Mouse (Mus musculus): Measurements from ENCODE around the gene Cep164.
"Not testable (repeated sequence)": the region's sequence is repeated elsewhere in the genome, so short reads cannot be mapped to it uniquely, and the experiment has no call there.

Cep164 gene

DNA sequence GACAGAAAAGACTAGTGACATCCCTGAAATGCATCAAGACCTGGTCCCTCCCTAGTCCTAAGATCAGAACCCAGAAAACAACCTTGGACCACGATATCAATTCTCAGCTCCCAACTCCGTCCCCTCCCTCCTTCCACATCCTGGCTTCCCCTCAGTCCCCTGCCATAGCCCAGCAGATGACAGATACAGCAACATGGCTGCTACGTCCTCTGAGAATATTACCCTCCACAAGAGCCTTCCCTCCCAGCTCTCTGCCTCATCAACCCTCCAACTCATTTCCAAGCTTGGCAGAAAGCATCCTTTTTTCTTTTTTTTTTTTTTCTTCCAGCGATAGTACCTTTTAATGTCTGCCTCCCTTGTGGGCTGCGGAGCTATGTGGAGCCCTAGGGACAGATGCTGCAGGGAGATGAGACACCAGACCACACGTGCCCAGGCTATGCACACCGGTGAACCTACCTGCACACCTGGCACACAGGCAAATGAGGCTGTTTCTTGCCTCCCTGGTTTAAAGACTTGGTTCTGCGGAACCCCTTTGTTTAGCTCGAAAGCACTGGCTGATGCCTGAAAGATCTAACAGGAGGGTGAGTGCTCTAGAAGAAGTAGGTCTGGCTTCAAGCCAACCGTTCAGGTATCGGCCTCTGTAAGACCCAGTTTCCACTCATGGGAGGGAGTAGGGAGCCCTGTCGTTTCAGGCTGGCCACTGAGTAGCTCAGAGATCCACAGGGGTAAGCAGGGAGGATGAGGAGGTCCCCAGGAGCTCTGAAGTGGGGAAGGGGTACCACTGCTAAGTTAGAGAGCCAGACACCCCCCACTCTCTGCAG, 45.0 kb downstream of the Cep164 start:
- DNase-seq = no peak

DNA sequence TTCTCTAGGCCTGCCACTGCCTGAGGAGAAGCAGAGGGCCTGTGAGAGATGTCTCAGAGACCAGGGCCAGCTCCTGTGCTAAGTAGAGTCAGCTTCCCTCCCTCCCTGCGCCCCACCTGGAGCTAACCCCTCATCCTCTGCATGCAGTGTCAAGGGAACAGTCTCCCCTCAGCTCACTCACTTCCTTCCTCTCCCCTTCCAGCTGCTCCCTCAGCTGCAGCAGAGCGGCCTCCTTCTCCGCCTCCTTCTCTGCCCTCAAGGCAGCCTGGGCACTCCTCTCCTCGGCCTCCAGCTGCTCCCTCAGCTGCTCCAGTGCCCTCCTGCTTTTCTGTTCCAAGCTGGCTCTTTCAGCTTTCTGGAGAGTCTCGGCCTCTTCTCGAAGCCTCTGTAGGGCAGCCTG, 49.3 kb downstream of the Cep164 start:
- no peak for DNase-seq

DNA sequence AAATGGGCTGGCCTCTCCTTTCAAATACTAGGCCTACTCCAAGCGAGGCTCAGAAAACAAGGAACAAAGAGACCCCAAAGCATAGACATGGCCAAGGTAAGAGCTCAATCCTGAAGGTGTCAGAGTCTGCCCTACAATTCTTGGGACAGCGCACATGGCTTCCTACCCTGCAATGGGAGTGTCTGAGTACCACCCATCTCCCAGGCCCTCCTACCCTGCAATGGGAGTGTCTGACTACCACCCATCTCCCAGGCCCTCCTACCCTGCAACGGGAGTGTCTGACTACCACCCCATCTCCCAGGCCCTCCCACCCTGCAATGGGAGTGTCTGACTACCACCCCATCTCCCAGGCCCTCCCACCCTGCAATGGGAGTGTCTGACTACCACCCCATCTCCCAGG, 52.3 kb downstream of the Cep164 start:
- not testable (repeated sequence) for DNase-seq

GRCm38 (mm10) chr9:45774088-45774487, 54.4 kb downstream of the Cep164 start:
- DNase-seq = no peak

DNA sequence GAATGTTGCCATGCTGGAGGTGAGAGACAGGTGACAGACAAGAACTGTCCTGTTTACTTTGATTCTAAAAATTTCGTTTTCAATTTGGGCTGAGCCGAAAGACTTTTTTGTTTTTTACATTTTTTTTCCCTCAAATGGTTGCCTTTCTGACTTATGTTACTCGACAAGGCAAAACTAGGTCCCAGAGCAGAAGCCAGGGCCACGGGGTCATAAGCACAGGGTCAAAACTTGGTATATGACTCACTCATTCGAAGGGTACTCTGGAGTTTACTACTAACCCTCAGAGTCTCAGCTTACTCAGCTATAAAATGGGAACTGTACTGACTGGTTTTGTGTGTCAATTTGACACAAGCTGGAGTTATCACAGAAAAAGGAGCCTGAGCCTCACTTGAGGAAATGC, 58.9 kb downstream of the Cep164 start:
- DNase-seq = no peak

- no peak for DNase-seq
These were observed 60.1 kb downstream of the Cep164 start for GRCm38 (mm10) chr9:45768421-45768820.

DNA sequence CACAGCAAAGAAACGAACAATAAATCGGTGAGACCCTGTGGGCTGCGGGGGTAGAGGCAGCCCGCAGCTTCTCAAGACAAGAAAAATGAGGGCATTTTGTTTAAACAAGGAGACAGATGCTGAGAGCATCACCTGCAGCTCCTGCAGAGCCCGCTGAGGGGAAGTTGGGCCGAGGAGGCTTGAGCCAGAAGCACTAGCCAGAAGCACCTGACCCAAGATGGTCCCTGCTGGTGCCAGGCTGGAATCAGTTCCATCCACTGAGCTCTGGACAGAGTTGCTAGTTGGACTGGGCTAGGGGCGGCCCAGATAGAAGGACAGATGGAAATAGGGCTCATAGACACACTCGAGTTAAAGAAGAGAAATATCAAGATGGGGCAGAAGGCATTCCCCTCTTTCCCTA, 61.3 kb downstream of the Cep164 start:
- DNase-seq = no peak

DNA sequence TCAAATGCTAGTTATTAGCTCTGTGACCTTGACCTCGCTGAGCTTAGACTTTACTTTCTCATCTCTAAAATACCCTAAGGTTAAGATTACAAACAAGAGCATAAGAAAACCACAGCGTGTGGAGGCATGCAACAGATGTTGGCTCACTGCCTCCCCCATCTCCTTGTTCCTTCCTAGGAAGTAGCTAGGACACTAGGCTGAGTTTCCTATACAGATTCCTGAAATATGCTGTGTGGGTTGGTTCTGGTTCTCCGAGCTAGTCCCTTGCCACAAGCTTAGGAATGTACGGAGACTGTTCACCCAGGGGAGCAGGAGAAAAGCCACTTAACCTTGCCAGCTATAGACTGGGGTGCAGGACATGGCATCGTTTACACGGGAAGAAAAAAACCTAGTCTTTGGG, 62.3 kb downstream of the Cep164 start:
- DNase-seq = no peak

GRCm38 (mm10) chr9:45754452-45755091, 73.9 kb downstream of the Cep164 start:
- DNase-seq = peak; percentile 85

- no peak for DNase-seq
These were observed 78.6 kb downstream of the Cep164 start for GRCm38 (mm10) chr9:45749917-45750316.

- DNase-seq = no peak
These were observed 83.0 kb downstream of the Cep164 start for GRCm38 (mm10) chr9:45745451-45745850.

GRCm38 (mm10) chr9:45740584-45740980, 87.9 kb downstream of the Cep164 start:
- DNase-seq = peak; percentile 73

- DNase-seq = peak; percentile 61
These were observed 88.5 kb downstream of the Cep164 start for GRCm38 (mm10) chr9:45739702-45740583.

DNA sequence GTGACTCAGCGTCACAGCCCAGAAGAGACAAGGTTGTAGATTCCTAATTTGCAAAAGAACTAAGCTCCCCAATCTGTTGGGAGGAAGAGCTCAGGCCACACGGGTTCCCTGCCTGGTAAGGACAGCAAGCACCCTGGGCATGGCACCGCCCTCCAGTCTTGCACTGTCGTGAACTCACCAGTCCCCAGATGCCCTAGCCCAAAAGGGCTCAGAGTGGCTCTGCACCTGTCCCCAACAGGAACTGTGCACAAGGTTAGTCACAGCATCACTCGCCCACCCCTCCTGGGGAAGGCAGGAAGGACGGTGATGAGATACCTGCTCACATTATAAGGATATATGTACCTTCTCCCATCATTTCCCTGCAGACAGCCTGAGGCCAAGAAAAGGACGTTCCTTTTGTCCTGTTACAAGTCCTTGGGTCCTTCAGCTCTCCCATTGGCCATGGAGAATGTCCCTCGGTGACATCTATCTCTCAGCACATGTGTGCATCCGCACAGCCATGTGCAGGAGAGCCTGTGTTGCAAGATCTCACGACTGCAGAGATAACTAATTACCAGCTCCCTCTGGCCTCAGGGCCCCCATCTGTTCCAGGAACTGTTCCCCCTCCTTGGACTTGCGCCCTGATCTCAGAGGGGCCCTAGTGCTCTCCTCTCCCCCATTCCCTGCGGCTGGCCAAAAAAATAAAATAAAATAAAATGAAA, 89.3 kb downstream of the Cep164 start:
- peak; percentile 41 for DNase-seq

- no peak for DNase-seq
These were observed 95.2 kb downstream of the Cep164 start for GRCm38 (mm10) chr9:45733246-45733645.

DNA sequence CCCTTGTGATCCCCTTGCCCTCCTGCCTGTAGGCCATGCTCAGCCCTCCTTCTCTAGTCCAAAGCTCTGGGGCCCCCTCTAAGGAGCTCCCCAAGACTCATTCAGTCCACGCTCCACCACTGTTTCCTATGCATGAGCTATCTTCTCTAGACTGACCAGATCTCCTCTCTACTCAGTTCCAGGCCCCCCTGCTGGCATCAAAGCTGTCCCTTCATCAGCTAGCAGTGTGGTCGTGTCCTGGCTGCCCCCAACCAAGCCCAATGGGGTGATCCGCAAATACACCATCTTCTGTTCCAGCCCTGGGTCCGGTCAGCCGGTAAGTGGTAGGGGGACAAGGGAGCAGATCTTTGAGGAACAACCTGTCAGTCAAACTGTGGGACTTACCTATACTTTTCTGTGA, 96.6 kb downstream of the Cep164 start:
- no peak for DNase-seq

DNA sequence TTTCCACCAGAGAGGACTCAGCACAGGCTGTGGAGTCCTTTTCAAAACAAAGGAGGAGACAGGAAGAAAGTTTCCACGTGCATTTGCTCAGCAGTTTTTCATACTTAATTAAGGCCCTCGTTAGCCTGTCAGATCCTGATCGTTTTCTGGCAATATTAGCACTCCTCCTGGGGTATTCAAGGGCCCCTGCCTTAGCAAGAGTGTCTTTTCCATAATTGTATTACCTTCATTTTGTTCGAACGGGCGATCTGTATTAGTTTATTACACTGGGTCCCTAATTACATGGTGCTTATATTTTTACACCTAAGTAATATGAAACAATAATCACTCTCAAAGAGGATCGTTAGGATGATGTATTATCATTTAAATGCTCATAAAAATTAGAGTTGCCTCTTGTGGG, 108.5 kb downstream of the Cep164 start:
- DNase-seq = no peak
